Mouse (Mus musculus) liver, postnatal 0 days (tissue): ENCODE measurements at regions not wholly inside any gene's neighbourhood (a gene's known extent, or its start where the extent isn't known, plus 50 kb on each side); places are given as distances from the start of the nearest gene placed in this dataset.

Experiments
- CTCF ChIP-seq: sonication (generic); IDR thresholded peaks from 2 replicates; pipeline ENCODE4 v1.5.1; 2016; ENCODE audit warnings: antibody characterized with exemption, low read depth
- EP300 ChIP-seq: IDR thresholded peaks from 2 replicates; pipeline ENCODE4 v1.6.1; 2016; ENCODE audit warnings: antibody characterized with exemption, low read depth, mild to moderate bottlenecking

GRCm38 (mm10) chr4:72389811-72390625, 189.3 kb upstream of the Tle1 start:
- TF ChIP-seq CTCF: no peak
- no peak for TF ChIP-seq EP300
